Mouse (Mus musculus): ENCODE measurements around the gene Ak4. TPM values are rescaled to one million over a fixed set of nuclear protein-coding genes. Genes with fewer than 3 reads are reported as not detected.

Gene Ak4
- total RNA-seq, 4 experiments from 2014 or later = 6.7 to 14.0 (median 9.6) TPM

GRCm38 (mm10) chr4:101515853-101516252 is 96.8 kb downstream of the Ak4 start:
- no peak for DNase-seq

Other genes with a start within 250 kb of the Ak4 start
- gene Jak1, start 154.0 kb upstream of the Ak4 start, total RNA-seq (2022) = 100 to 1,000 TPM; 124 to 155 (median 151) TPM
- 10 to 100 TPM in 2 of 4 experiments, 1 to 10 TPM in 2; 5.8 to 20.3 (median 11.7) TPM for gene Dnajc6, start 77.4 kb downstream of the Ak4 start, total RNA-seq (2022)
- gene Leprot, start 228.4 kb downstream of the Ak4 start, total RNA-seq (2022) = 10 to 100 TPM; 61.4 to 92.7 (median 75.5) TPM

Measured in adrenal gland, adult 8-10 months (tissue).